Mouse (Mus musculus) cerebral cortex, adult 2 months (tissue): Measurements from ENCODE around the gene Cntfr.

Experiments
- WGBS: fragments of 180-500 bp; shearing (Covaris S2); methylation state at CpG from one replicate; pipeline ENCODE4 v1.1.7; 2018; 5-methylcytosine and 5-hydroxymethylcytosine counted together

Cntfr gene

DNA sequence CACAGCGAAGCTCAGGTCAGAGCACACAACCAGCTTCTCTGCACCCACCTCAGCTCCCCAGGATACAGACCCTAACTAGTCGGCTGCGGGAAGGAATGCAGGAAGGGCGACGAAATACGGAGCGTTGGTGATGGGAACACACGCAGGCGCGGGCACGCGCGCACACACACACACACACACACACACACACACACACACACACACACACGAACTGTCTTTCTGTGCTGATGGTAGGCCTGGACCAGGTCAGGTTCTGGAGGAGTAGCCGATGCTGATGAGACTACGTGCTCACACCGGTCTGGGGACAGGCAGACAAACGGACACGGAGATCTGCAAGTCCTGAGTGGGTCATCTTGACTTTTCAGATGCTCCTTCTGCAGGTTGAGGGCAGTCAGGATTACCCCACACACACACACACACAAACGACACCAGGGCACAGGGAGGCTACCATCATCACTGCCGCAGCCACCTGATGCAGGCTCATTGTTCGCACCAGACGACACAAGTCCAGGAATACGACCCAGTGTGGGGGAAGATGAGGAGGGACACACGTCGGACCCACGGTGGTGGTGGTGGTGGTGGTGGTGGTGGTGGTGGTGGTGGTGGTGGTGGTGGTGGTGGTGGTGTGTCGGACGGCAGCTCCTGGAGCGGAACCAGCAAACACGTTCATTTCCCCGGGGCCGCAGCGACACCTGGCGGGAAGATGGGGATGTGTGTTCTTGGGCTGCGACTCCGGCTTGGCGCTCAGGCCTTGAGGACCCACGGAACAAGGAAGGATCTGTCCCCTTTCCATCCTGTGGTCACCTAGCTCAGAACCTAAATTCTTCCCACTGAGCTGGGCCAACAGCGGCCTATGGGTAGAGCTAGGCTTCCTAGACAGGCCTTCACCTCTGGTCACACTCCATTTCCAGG is at the start of gene Cntfr:
Cntfr (minus strand) TSS at position 160 of the 912 bp plus-strand sequence.
- WGBS, result 23% methylated on average over 35 of the region's 40 CpGs

GRCm38 (mm10) chr4:41745021-41745420 is 48.1 kb upstream of the Cntfr start:
- WGBS, result 95% methylated on average over 1 of the region's 1 CpGs

DNA sequence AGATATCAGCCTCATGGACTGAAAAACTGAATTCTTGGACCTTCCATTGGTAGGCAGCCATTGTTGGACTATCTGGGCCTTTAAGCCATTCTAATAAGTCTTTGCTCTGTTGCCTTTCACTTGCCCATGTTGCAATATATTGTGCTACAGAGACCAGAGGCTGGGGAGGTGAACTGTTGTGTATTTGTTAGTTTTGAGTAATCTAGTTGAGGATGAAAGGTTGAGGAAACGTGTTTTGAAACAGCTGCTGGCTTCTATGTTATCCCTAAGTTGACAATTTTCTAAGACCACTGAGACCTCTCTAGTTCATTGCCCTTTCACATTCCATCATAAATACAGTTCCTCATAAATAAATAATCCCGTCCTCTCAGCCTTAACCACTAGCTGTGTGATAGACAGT is 47.2 kb upstream of the Cntfr start:
- WGBS, result 85% methylated on average over 2 of the region's 2 CpGs

GRCm38 (mm10) chr4:41741158-41741560 is 44.3 kb upstream of the Cntfr start:
- under 1% methylated on average over 27 of the region's 27 CpGs for WGBS

DNA sequence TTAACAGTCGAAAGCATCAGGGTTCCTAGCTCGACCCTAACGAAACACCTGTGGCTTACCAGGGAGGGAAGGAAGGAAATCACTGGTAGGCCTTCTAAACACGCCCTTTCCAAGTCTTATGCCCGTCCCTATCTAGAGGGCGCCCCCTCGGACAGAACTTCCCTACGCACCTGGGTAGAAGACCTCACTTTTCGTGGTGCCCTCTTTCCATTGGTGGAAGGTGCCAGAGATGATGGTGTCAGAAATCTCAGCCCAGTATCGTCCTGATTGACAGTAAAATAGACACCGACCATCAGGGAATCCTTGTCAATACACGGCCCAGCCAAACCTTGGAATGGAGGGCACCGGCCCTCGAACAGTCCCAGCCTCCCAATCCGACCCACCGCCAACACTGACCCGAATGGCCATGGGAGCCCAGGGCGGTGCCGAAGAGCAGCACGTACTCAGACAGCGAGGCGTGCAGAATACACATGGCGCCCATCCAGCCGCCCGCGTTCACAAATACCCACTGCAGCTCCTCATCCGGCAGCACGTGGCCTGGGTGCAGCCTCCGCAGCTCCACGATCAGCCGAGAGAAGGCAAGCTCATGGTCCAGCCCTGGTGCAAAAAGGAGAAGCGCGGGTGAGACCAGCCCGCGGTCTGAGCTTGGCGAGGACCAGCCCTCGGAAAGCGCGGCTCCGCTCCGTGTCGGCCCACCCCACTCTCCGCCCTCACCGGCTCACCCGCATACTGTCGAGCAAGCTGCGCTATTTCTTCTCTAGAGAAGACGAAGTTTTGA is 43.7 kb upstream of the Cntfr start:
- WGBS, result 1% methylated on average over 48 of the region's 48 CpGs

- WGBS, result 86% methylated on average over 13 of the region's 13 CpGs
Observed at GRCm38 (mm10) chr4:41739260-41739659, 42.4 kb upstream of the Cntfr start.

- 50% methylated on average over 1 of the region's 1 CpGs for WGBS
Observed at GRCm38 (mm10) chr4:41738256-41738603, 41.3 kb upstream of the Cntfr start.

GRCm38 (mm10) chr4:41737602-41738255 is 40.8 kb upstream of the Cntfr start:
- WGBS, result 22% methylated on average over 8 of the region's 8 CpGs

DNA sequence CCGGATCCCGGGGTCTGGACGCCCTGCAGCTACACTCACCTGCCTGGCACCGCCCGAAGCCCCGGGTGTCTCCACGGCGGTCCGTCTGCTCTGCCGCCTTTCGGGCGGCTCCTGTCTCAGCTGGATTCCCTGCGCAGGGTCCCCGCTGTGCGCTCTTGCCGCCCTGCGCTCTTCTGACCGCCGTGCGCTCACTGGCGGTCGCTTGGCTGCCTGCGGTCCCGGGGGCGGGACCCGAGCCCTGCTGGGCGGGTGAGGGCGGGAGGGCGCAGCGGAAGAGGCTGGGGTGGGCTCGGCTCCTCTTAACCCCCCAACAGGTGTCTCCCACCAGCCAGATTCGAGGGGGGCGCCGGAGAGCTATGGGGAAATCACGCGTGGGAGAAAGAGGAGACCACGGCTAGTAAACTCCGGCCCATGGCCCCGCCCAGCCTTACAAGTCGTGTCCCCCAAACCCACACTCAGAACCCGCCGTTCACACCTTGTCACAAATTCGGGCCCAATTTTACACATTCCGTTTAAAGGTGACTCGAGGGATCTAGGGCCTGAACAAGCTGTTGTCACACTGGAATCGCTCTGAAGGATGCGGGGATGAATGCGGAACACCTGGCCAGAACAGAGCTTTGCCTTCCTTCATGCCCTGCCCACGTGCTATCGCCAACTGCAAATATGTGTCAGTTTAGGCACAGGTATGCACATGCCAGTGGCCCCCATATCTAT is 34.3 kb upstream of the Cntfr start, which contains the start of gene Arid3c:
Arid3c (minus strand) TSS at position 91 of the 714 bp plus-strand sequence.
- WGBS, result 2% methylated on average over 50 of the region's 50 CpGs

GRCm38 (mm10) chr4:41726826-41727621 is 30.1 kb upstream of the Cntfr start:
- WGBS, result 21% methylated on average over 20 of the region's 20 CpGs

- under 1% methylated on average over 27 of the region's 27 CpGs for WGBS
Observed at GRCm38 (mm10) chr4:41722918-41723351, 26.0 kb upstream of the Cntfr start, which contains the start of gene Dctn3. Dctn3 (minus strand) TSS chr4:41723170.

DNA sequence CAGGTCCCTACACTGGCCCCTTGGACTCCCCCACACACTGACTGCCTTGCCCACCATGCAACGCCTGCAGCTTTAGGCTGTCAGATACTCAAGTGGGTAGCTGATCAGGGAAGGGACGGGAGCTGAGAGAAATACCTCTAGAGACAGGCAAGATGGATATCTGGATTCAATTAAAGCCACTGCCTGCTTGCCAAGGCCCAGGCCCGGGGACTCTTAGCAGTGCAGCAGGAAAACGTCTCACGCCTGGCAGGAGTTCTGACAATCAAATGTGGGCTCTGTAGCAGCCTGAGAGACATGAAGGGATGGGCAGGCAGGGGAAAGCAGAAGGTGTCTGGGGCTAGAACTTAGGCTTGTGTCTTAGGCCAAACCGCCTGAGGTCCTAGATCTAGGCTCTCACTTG is 19.9 kb upstream of the Cntfr start:
- WGBS, result 64% methylated on average over 6 of the region's 6 CpGs

GRCm38 (mm10) chr4:41715596-41715995 is 18.7 kb upstream of the Cntfr start:
- WGBS, result 60% methylated on average over 5 of the region's 5 CpGs

DNA sequence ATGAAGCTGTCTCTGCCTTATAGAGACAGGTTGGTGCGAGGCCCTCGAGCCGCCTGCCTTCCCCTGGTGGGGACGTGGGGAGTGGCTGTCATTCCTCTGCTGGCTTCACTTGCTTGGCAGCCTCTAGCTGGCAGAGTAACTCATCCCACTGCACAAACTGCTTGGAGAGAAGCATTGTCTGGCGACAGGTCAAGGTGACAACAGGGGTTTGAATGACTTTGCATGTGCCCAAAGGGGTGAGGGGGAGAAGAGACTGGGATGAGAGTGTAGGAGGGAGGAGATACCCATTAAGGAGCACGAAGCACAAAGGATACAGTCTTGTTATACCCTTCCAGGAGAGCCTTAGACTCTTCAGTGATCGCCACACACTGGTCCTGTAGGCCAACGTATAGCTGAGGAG is 18.2 kb upstream of the Cntfr start:
- WGBS, result 50% methylated on average over 8 of the region's 8 CpGs

GRCm38 (mm10) chr4:41714276-41714675 is 17.4 kb upstream of the Cntfr start:
- 4% methylated on average over 8 of the region's 8 CpGs for WGBS

DNA sequence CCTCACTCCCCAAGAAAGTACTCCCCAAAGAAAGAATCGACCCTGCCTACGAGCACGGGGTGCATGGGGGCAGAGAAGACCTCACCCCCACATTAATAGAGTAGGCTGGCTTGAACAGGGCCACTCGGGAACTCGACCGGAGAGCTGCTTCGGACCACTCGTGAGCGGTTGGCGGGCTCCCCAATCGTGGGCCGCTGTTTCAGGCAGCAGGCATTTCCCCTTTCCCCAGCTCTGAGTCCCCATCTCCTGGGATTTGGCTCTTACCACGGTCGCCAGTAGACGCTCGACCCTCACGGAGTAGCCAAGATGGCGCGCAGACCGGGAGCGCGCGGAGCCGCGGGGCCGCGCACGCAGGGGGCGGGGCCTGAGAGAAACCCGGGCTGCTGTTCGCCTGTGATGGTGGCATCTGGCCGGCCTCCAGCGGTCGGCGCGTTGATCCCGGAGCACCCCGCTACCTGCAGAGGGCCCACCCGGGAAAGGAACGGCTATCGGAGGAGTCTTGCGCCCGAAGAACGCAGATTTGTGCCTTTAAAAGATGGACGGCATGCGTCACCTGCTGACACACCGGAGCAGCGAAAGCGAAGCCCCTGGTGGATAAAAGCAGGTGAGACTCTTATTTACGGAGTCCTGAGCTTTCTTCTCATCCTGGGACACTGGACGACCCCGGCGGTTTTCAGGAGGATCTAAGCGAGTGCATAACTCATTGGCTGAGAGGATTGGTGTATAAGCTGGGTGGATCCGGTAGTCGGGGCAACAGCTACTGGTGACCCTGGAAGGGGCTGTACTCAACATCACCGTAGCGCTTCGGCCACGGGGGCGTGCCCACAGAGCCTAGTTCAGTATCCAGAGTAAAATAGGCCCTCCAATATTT is 16.5 kb upstream of the Cntfr start, which contains the start of gene Rpp25l:
Rpp25l (minus strand) TSS at position 338 of the 871 bp plus-strand sequence.
- WGBS, result under 1% methylated on average over 61 of the region's 61 CpGs

DNA sequence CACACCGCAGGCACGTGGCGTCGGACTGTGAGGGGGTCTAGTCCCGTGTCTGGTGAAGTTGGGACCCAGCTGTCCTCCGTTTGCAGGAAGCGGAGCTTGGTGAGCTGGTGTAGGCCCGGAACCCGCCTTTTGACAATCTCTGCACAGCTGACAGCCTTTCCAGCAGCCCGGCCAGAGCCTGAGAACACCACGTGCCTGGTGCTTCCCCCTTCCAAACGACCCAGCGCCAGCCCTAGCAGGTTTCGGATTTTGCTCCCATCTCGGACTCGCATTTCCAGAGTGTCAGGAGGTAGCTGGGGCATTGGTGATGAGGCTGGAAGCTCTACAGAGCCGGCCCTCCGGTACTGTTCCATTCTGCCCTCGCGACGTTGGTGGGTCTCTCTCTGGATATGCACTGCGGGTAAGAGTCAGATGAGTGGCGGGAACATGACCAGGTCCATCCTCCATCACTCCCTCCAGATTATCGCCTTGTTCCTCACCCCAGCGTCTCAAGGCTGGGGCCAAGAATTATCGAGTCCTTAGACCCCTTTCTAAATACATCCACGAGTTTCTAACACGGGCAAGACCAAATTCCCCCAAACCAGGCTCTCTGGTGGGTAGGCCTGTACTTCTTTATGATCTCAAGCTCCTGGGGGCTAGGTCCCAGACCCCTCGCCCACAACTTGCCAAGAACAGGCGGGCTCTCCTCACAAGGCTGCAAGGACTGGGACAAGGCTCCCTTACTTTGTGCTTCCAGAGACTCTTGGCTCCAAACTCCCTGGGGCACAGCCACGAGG is 15.7 kb upstream of the Cntfr start:
- WGBS, result 28% methylated on average over 31 of the region's 31 CpGs

GRCm38 (mm10) chr4:41711705-41712375 is 15.0 kb upstream of the Cntfr start:
- WGBS, result 44% methylated on average over 16 of the region's 16 CpGs
